ENCODE assay signal across 27 mouse cellular contexts in the genomic region with DNA sequence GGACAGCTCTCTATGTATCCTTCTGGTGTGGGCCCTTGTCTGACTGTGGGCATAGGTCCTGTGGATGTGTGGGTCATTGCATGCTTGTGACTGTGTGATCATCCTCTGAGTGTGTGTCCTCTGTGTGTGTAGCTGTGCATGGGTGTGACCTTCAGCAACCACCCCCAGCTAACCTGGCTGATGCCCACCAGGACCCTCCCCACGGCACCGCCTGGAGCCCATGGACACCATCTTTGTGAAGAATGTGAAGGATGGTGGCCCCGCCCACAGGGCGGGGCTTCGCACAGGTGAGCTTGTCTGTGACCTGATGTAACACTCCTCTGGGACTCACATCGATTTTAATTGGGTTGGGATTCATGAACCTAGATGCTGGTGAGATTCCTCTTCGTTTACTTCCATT. TPM values are rescaled to one million over a fixed set of nuclear protein-coding genes. Genes with fewer than 3 reads are reported as not detected.
DNase-seq lines count a peak whose midpoint lies in the region; ATAC-seq and TF ChIP-seq lines count a peak whose summit lies in the region.
"Had no signal": no experiment of that assay in that cellular context is flagged by ENCODE, and none has a peak within 500 bp of the region (broad histone marks: within the 10 kb centered on the region; RNA-seq: fewer than 3 reads in every experiment).

No protein-coding gene starts in this region.

- H3K4me3 ChIP-seq in gastrocnemius, adult 2 months = no peak overlapping the region
- H3K4me3 ChIP-seq in liver, embryonic 11.5 days (ENCODE audit: low read depth, low read length) = no peak overlapping the region
- H3K4me3 ChIP-seq in liver, embryonic 13.5 days (replicated peaks) = no peak overlapping the region
- 0 out of 2 replicates have a peak overlapping the region, but pooled peaks have one; percentile 84 for H3K4me3 ChIP-seq in liver, embryonic 15.5 days (replicated peaks)
- H3K4me3 ChIP-seq: forebrain, embryonic 10.5 days; forebrain, embryonic 15.5 days; midbrain, embryonic 10.5 days; midbrain, embryonic 15.5 days; stomach, embryonic 15.5 days had no signal

- peaks cover 76% of the 10 kb centered on the region for H3K4me1 ChIP-seq in liver, embryonic 11.5 days (replicated peaks; ENCODE audit: control insufficient read depth, insufficient read depth, low read length)
- peaks cover 96% of the 10 kb centered on the region for H3K4me1 ChIP-seq in liver, embryonic 13.5 days (replicated peaks)
- H3K4me1 ChIP-seq in liver, embryonic 15.5 days (replicated peaks) = peaks cover 85% of the 10 kb centered on the region

- intact Hi-C loops in gastrocnemius, adult 2 months (cut with DNase I) = no loop called here

- no peak for TF ChIP-seq CTCF in gastrocnemius, adult 2 months (IDR thresholded peaks at IDR 0.05)

- no peak for DNase-seq in gastrocnemius, adult 2 months
- DNase-seq in gastrocnemius, postnatal 25 days = no peak
- no peak for DNase-seq in liver, embryonic 11.5 days (ENCODE audit: low spot score)
- DNase-seq in liver = no peak
- DNase-seq in liver, embryonic 13.5 days = no peak
- DNase-seq: B cell, adult 2 months; cerebellum, adult 9-10 months; kidney, adult 11 months; kidney, postnatal 14 days; layer of hippocampus, adult 9-11 months; right cerebral cortex, postnatal 25 days had no signal

- peaks cover 59% of the 10 kb centered on the region for H3K36me3 ChIP-seq in liver, embryonic 11.5 days (ENCODE audit: control insufficient read depth, insufficient read depth, low read length)
- H3K36me3 ChIP-seq in liver, embryonic 13.5 days = peaks cover 97% of the 10 kb centered on the region
- H3K36me3 ChIP-seq in liver, embryonic 15.5 days (replicated peaks) = peaks cover 96% of the 10 kb centered on the region

- no peaks in the 10 kb centered on the region for H3K27me3 ChIP-seq in liver, embryonic 11.5 days (replicated peaks; ENCODE audit: control insufficient read depth, insufficient read depth, low read length)
- no peaks in the 10 kb centered on the region for H3K27me3 ChIP-seq in liver, embryonic 13.5 days
- H3K27me3 ChIP-seq in liver, embryonic 15.5 days = no peaks in the 10 kb centered on the region
- H3K27me3 ChIP-seq: forebrain, embryonic 15.5 days; midbrain, embryonic 15.5 days; stomach, embryonic 15.5 days had no signal

- H3K27ac ChIP-seq in gastrocnemius, adult 2 months = peak overlapping the region; percentile 94; the same call in 1 of the 2 replicates
- H3K27ac ChIP-seq in liver, embryonic 11.5 days (ENCODE audit: low read depth, low read length) = no peak overlapping the region
- peak overlapping the region; percentile 100; the same call in 1 of the 2 replicates for H3K27ac ChIP-seq in liver, embryonic 13.5 days
- peak overlapping the region; percentile 98 for H3K27ac ChIP-seq in liver, embryonic 15.5 days (replicated peaks)
- H3K27ac ChIP-seq: forebrain, embryonic 10.5 days; forebrain, embryonic 15.5 days; hindbrain, embryonic 14.5 days; macrophage; midbrain, embryonic 10.5 days; midbrain, embryonic 15.5 days; stomach, embryonic 15.5 days had no signal

- no peaks in the 10 kb centered on the region for H3K9me3 ChIP-seq in liver, embryonic 11.5 days (ENCODE audit: control insufficient read depth, low read length)
- no peaks in the 10 kb centered on the region for H3K9me3 ChIP-seq in liver, embryonic 13.5 days (replicated peaks)
- no peaks in the 10 kb centered on the region for H3K9me3 ChIP-seq in liver, embryonic 15.5 days (replicated peaks)
- H3K9me3 ChIP-seq: forebrain, embryonic 10.5 days; forebrain, embryonic 15.5 days; midbrain, embryonic 10.5 days; midbrain, embryonic 15.5 days; stomach, embryonic 15.5 days had no signal

- WGBS in liver, embryonic 11.5 days = 80% methylated on average over 7 of the region's 7 CpGs
- 75% methylated on average over 7 of the region's 7 CpGs for WGBS in liver, embryonic 13.5 days (ENCODE audit: insufficient replicate concordance)
- 70% methylated on average over 7 of the region's 7 CpGs for WGBS in liver, embryonic 15.5 days (ENCODE audit: insufficient replicate concordance)

- no peak for ATAC-seq in liver, embryonic 11.5 days (replicated peaks; ENCODE audit: low FRiP score)
- no peak for ATAC-seq in liver, embryonic 13.5 days (ENCODE audit: low read depth)
- no peak for ATAC-seq in liver, embryonic 15.5 days (ENCODE audit: insufficient read depth)
- ATAC-seq: forebrain, embryonic 15.5 days; midbrain, embryonic 15.5 days had no signal

- H3K9ac ChIP-seq in liver, embryonic 11.5 days (ENCODE audit: low read depth, low read length) = no peak overlapping the region
- peak overlapping the region; percentile 100; the same call in 1 of the 2 replicates for H3K9ac ChIP-seq in liver, embryonic 13.5 days
- H3K9ac ChIP-seq in liver, embryonic 15.5 days = no peak overlapping the region
- H3K9ac ChIP-seq: forebrain, embryonic 15.5 days; hindbrain, embryonic 14.5 days; midbrain, embryonic 15.5 days; stomach, embryonic 15.5 days had no signal

- H3K4me2 ChIP-seq in liver, embryonic 11.5 days = peak overlapping the region; percentile 3; the same call in 1 of the 2 replicates
- peak overlapping the region; percentile 95 for H3K4me2 ChIP-seq in liver, embryonic 13.5 days
- H3K4me2 ChIP-seq in liver, embryonic 15.5 days = peak overlapping the region; percentile 90
- H3K4me2 ChIP-seq: forebrain, embryonic 15.5 days; hindbrain, embryonic 14.5 days; midbrain, embryonic 15.5 days; stomach, embryonic 15.5 days had no signal

RNA-seq across cellular contexts. Expression of a gene that starts 32.6 kb away (rescaled TPM):
- total RNA-seq in gastrocnemius, adult 2 months (2021) = 1 to 10 TPM; 5.9 to 7.5 TPM
- total RNA-seq in gastrocnemius, postnatal 25 days (2021) = 1 to 10 TPM; 6.5 to 7.1 TPM
- 9.3 and 10.9 TPM in 2 replicates for polyA plus RNA-seq in liver, embryonic 11.5 days (2014; fragmentation: Nextera tagmentation; extraction: Ambion mirVana)
- 6.2 and 6.8 TPM in 2 replicates for polyA plus RNA-seq in liver, embryonic 13.5 days (2015; fragmentation: Nextera tagmentation; extraction: Ambion mirVana)
- polyA plus RNA-seq in liver, embryonic 15.5 days (2015; fragmentation: Nextera tagmentation; extraction: Ambion mirVana) = 6.6 and 9.4 TPM in 2 replicates

RNA-seq across cellular contexts. Expression of a gene that starts 52.2 kb away (rescaled TPM):
- total RNA-seq in gastrocnemius, adult 2 months (2021) = not detected
- not detected for total RNA-seq in gastrocnemius, postnatal 25 days (2021)
- 0.21 and 0.44 TPM in 2 replicates for polyA plus RNA-seq in liver, embryonic 11.5 days (2014; fragmentation: Nextera tagmentation; extraction: Ambion mirVana)
- polyA plus RNA-seq in liver, embryonic 13.5 days (2015; fragmentation: Nextera tagmentation; extraction: Ambion mirVana) = 0.75 and 0.81 TPM in 2 replicates
- 0.39 and 0.61 TPM in 2 replicates for polyA plus RNA-seq in liver, embryonic 15.5 days (2015; fragmentation: Nextera tagmentation; extraction: Ambion mirVana)
- total RNA-seq: common myeloid progenitor, adult 5-6 weeks; gastrocnemius, adult 18-20 months; gastrocnemius, postnatal 4 days; heart, adult 8-10 months; hematopoietic stem cell, adult 5-6 weeks; left cerebral cortex, postnatal 10 days had no signal
- polyA plus RNA-seq: limb, embryonic 11.5 days; macrophage; neural tube, embryonic 11.5 days had no signal

Comparison
In these comparisons a context has a peak if more than half of its experiments do, and no peak if none do; other contexts are left out.
1. H3K4me2 ChIP-seq: peak in every context shown above with its lines; median percentile 95 in liver, embryonic 13.5 days; 90 in liver, embryonic 15.5 days; 3 in liver, embryonic 11.5 days.